Mouse (Mus musculus): ENCODE results near the gene Uck2.

Uck2 gene

GRCm38 (mm10) chr1:167253579-167253978 lies 31.5 kb downstream of the Uck2 start:
- DNase-seq (ENCODE audit: low spot score in 2 of 2): no peak

- no peak for DNase-seq (ENCODE audit: low spot score in 2 of 2)
These were observed 35.2 kb downstream of the Uck2 start for GRCm38 (mm10) chr1:167249881-167250280.

DNA sequence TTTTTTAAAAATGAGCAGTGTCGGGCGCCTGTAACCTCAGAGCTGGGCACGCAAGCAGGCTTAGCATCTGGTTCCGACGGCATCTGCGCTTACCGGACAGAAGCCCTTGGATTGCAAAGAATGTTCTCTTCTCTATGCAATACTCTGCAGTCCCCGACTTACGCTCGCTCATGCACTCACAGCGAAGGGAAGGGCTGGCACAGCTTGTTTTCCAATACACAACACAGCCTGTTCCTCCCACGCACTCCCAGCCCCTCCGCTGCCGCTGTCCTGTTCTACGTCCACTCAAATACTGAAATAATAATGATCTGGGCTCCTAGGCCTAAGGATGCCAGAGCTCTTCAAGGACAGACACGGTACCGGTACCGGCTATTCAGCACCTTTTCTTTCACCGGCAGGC lies 35.9 kb downstream of the Uck2 start:
- no peak for DNase-seq (ENCODE audit: low spot score in 2 of 2)

- no peak for DNase-seq (ENCODE audit: low spot score in 2 of 2)
These were observed 37.2 kb downstream of the Uck2 start for GRCm38 (mm10) chr1:167247886-167248285.

GRCm38 (mm10) chr1:167246976-167247375 lies 38.1 kb downstream of the Uck2 start:
- peak; percentile 62 to 73 for DNase-seq (ENCODE audit: low spot score in 2 of 2)

DNA sequence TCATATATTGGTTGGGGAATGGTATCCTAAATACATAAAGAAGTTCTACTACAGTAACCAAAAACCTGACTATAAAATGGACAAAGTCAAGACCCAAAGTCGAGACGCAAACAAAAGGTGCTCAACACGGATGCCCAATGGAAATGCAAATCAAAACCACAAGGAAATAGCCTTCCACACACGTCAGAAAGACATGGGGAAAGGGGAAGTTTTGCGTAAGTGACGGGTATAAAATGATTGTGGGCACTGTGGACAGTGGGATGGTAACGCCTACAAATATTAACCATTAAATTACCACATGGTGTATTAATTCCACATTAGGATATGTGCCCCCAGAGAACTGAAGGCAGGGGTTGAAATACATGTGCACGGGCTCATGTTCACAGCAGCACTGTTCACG lies 38.8 kb downstream of the Uck2 start:
- no peak for DNase-seq (ENCODE audit: low spot score in 2 of 2)

DNA sequence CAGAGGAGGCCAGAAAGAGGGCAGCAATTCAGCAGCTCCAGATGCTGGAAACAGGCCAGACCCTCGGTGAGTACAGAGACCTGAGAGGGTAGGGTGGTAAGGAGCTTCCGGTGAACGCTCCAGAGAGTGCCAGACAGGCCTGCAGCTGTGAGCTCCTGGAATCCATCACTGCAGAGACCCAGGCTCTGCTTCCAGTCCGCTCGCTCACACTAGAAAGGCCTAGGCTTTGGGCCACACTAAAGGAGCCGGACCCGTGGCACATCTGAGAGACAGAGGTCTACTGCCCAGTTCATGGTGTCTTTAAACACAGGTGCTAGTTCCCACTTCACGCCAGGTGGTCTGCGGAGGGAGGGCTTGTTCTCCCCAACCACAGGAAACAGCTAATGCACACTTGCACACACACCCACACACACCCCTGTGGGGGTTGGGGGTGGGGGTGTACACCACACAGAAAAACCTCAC lies 39.9 kb downstream of the Uck2 start:
- DNase-seq (ENCODE audit: low spot score in 2 of 2): no peak

GRCm38 (mm10) chr1:167242191-167242681 lies 42.9 kb downstream of the Uck2 start:
- no peak for DNase-seq (ENCODE audit: low spot score in 2 of 2)

DNA sequence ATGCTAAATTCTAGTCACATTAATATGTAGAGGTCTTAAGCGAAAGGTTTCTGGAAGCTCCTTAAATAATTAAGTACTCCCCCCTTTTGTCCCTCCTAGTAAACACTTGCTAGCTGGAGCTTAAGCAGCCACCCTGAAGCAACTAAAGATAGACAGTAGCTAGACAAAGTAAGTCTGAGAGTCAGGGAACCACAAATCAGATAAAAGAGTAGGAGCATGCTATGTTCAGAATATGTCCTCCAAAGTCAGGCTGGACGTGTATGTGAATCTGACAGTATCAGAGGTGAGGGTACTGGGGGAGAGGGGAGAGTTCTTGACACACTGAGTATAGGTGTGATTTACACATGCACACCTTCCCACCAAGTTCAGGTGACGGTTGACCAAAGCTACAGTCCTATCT lies 43.6 kb downstream of the Uck2 start:
- DNase-seq (ENCODE audit: low spot score in 2 of 2): no peak

GRCm38 (mm10) chr1:167240361-167240760 lies 44.8 kb downstream of the Uck2 start:
- no peak for DNase-seq (ENCODE audit: low spot score in 2 of 2)

GRCm38 (mm10) chr1:167239916-167240315 lies 45.2 kb downstream of the Uck2 start:
- DNase-seq (ENCODE audit: low spot score in 2 of 2): no peak

GRCm38 (mm10) chr1:167237798-167238197 lies 47.3 kb downstream of the Uck2 start:
- DNase-seq (ENCODE audit: low spot score in 2 of 2): no peak

DNA sequence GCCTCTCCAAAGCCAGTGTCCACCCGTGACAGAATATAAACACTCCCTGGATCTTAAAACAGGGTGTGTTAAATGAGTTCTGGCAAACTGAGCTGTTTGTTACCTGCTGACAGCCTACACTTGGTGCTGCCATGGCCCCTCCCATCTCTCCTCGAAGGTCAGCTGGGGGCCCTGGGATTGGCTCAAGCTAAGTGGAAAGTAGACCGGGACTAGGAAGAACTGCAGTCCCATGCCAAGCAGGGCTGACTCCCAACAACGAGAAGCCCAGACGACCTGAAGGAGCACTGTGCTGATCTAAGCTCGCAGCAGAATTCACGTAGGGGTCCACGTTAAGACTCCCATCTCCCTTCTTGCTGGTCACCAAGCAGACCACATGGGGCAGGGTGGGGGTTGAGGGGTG lies 48.3 kb downstream of the Uck2 start:
- DNase-seq (ENCODE audit: low spot score in 2 of 2): no peak

- no peak for DNase-seq (ENCODE audit: low spot score in 2 of 2)
These were observed 50.8 kb downstream of the Uck2 start for GRCm38 (mm10) chr1:167234344-167234743.

DNA sequence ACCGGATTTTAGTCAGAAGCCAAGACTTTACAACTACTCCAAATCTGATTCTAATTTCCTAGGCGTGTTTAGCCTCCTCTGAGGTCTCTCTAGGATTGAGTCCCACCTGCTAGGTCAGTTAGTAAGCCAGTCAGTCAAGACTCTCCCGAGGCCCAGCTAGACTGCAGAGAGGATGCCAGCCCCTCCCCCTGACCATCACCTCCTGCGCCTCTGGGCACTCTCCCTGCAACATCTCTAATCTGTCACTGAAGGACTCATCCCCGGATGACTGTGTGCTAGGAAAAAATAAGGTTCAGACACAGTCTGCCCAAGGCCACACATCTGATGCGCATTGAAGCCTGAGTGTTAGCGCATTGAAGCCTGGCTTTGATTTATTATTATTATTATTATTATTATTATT lies 52.2 kb downstream of the Uck2 start:
- no peak for DNase-seq (ENCODE audit: low spot score in 2 of 2)

- no peak for DNase-seq (ENCODE audit: low spot score in 2 of 2)
These were observed 53.4 kb downstream of the Uck2 start for GRCm38 (mm10) chr1:167231612-167232283.

GRCm38 (mm10) chr1:167230930-167231611 lies 54.0 kb downstream of the Uck2 start:
- no peak for DNase-seq (ENCODE audit: low spot score in 2 of 2)

- DNase-seq (ENCODE audit: low spot score in 2 of 2): no peak
These were observed 62.6 kb downstream of the Uck2 start for GRCm38 (mm10) chr1:167222382-167223010.

DNA sequence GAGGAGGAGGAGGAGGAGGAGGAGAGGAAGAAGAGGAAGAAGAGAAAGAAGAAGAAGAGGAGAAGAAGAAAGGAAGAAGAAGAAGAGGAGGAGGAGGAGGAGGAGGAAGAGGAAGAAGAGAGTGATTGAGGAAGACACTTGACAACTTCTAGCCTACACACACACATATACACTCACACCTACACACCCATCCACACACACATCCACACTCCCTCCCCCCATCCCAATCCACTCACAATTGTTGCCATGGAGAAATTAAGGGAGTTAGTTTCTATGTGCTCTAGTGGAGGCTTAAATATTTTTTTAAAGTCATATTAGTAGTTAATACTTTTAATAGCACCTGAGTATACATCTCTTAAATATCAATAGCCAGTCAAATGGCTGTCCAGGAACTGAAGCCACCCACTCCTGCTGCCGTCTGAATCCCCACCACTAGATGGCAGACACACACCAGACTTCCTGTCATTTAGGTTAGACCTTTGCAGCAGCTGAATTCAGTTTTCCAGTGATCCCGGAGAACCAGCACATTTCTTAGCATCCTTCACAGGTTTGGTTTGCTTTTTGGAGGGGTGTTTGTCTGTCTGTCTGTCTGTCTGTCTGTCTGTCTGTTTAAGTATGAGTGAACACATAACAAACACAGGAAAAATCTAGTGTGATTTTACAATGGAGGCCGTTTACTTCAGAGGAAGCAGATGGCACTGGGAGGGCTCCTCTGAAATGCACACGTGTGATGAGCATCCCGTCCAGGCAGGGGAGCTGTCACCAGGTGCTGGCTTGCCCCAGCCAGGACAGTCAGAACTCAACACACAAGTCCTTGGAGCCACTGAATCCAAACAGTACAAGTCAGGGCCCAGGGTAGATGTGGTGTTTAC lies 64.6 kb downstream of the Uck2 start:
- peak; percentile 75 to 88 for DNase-seq (ENCODE audit: low spot score in 2 of 2)

DNA sequence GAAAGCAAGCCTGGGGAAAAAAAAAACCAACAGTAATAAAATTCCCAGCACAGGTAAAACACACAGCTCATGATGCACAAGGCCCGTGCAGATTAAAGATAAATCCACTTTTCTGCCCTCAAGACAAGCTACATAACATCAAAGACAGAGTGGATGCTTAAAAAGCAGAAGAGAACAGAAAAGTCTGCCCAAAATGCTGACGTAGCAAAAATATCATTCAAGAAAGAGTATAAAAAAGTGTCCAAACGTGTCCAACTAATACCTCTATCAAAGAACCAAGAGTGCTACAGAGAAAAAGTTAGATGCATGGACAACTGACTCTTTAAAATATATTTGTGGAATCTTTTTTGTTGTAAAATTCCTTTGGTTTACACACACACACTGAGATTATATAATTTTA lies 69.7 kb downstream of the Uck2 start:
- DNase-seq (ENCODE audit: low spot score in 2 of 2): no peak

DNA sequence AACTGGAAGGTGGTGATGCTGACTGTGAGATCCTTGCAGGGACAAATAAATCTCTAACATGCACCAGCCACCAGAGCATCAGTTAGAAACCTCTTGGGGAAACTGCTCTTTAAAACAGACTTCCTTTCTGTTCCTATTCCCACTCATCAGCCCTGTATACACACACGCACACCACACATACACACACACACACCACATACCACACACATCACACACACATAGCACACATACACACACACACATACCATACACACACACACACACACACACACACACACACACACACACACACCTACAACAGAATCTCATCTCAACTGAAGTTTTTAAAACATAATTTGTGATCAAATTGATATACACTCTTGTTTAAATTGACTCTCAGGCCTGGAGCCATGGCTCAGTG lies 72.4 kb downstream of the Uck2 start:
- no peak for DNase-seq (ENCODE audit: low spot score in 2 of 2)

All from spleen, postnatal 4 days (tissue).